Mouse (Mus musculus) left cerebral cortex, postnatal 36 days (tissue): ENCODE results near the gene Ranbp3l. TPM values are rescaled to one million over a fixed set of nuclear protein-coding genes. Genes with fewer than 3 reads are reported as not detected.

ENCODE experiments used
- DNase-seq, 2 experiments: peaks; one replicate each; pipeline ENCODE4 v3.0.0; 2021 to 2022; ENCODE audit warnings: low spot score in 2 of 2, mixed read lengths in 1 of 2
- intact Hi-C: fragments of 180-260 bp; cut with DNase I; formaldehyde crosslinking; loops from one replicate; pipeline ENCODE4 v1.15.1; 2025
- total RNA-seq, 2 experiments: library from RNA; stranded (reverse); gene quantifications; 2 replicates each; pipeline ENCODE4 v1.2.3; 2021

Gene Ranbp3l
- total RNA-seq, 2 experiments from 2014 or later, result 8.4 to 10.9 TPM

- no peak for DNase-seq
- intact Hi-C loops, result no loop called here
Measured at GRCm38 (mm10) chr15:9068881-9069280, 101.1 kb downstream of the Ranbp3l start.

GRCm38 (mm10) chr15:9070353-9070752 lies 102.6 kb downstream of the Ranbp3l start:
- intact Hi-C loops, result no loop called here

GRCm38 (mm10) chr15:9070912-9071555 lies 103.3 kb downstream of the Ranbp3l start, which contains the start of gene Nadk2:
TSS of gene Nadk2 (plus strand) at chr15:9071260.
- DNase-seq, result peak; percentile 97
- intact Hi-C loops, result no loop called here

More at GRCm38 (mm10) chr15:9070353-9070752, 102.6 kb downstream of the Ranbp3l start:
- DNase-seq, result no peak

- DNase-seq, result peak; percentile 40 to 48
- intact Hi-C loops, result no loop called here
Measured at GRCm38 (mm10) chr15:9071556-9072544, 104.1 kb downstream of the Ranbp3l start.

- DNase-seq, result no peak
- intact Hi-C loops, result no loop called here
Measured at GRCm38 (mm10) chr15:9072630-9073029, 104.9 kb downstream of the Ranbp3l start.

GRCm38 (mm10) chr15:9073067-9073608 lies 105.4 kb downstream of the Ranbp3l start:
- intact Hi-C loops, result no loop called here
- no peak for DNase-seq

- intact Hi-C loops, result no loop called here
- DNase-seq, result no peak
Measured at GRCm38 (mm10) chr15:9073684-9074083, 105.9 kb downstream of the Ranbp3l start.

- intact Hi-C loops, result no loop called here
- no peak for DNase-seq
Measured at GRCm38 (mm10) chr15:9074139-9074538, 106.4 kb downstream of the Ranbp3l start.

GRCm38 (mm10) chr15:9074671-9075070 lies 106.9 kb downstream of the Ranbp3l start:
- intact Hi-C loops, result no loop called here
- DNase-seq, result no peak

GRCm38 (mm10) chr15:9075608-9076200 lies 108.0 kb downstream of the Ranbp3l start:
- DNase-seq, result no peak
- intact Hi-C loops, result no loop called here

- intact Hi-C loops, result no loop called here
Measured at GRCm38 (mm10) chr15:9078481-9079300, 110.9 kb downstream of the Ranbp3l start.

GRCm38 (mm10) chr15:9079626-9080025 lies 111.9 kb downstream of the Ranbp3l start:
- intact Hi-C loops, result no loop called here
- no peak for DNase-seq

More at GRCm38 (mm10) chr15:9078481-9079300, 110.9 kb downstream of the Ranbp3l start:
- no peak for DNase-seq

- intact Hi-C loops, result no loop called here
- DNase-seq, result no peak
Measured at GRCm38 (mm10) chr15:9080206-9080605, 112.5 kb downstream of the Ranbp3l start.

- DNase-seq, result no peak
- intact Hi-C loops, result no loop called here
Measured at GRCm38 (mm10) chr15:9081294-9081693, 113.5 kb downstream of the Ranbp3l start.

- intact Hi-C loops, result no loop called here
- DNase-seq, result no peak
Measured at GRCm38 (mm10) chr15:9082753-9083152, 115.0 kb downstream of the Ranbp3l start.

GRCm38 (mm10) chr15:9086813-9087212 lies 119.1 kb downstream of the Ranbp3l start:
- intact Hi-C loops, result no loop called here
- DNase-seq, result no peak

- intact Hi-C loops, result no loop called here
- no peak for DNase-seq
Measured at GRCm38 (mm10) chr15:9087421-9087820, 119.7 kb downstream of the Ranbp3l start.

GRCm38 (mm10) chr15:9087895-9088682 lies 120.3 kb downstream of the Ranbp3l start:
- DNase-seq, result no peak
- intact Hi-C loops, result no loop called here
